Mouse (Mus musculus): ENCODE results near the gene Kbtbd8.

Gene Kbtbd8

GRCm38 (mm10) chr6:95116946-95117345 lies at the start of gene Kbtbd8:
Gene Kbtbd8 (plus strand): TSS chr6:95117240.
- DNase-seq: peak; percentile 6

GRCm38 (mm10) chr6:95069753-95070152 lies 47.3 kb upstream of the Kbtbd8 start:
- no peak for DNase-seq

- no peak for DNase-seq
Observed at GRCm38 (mm10) chr6:95085276-95085675, 31.8 kb upstream of the Kbtbd8 start.

GRCm38 (mm10) chr6:95087154-95087846 lies 29.7 kb upstream of the Kbtbd8 start:
- no peak for DNase-seq

GRCm38 (mm10) chr6:95088075-95088474 lies 29.0 kb upstream of the Kbtbd8 start:
- no peak for DNase-seq

GRCm38 (mm10) chr6:95094695-95095094 lies 22.3 kb upstream of the Kbtbd8 start:
- DNase-seq: no peak

- peak; percentile 92 for DNase-seq
Observed at GRCm38 (mm10) chr6:95098366-95099109, 18.5 kb upstream of the Kbtbd8 start.

- DNase-seq: no peak
Observed at GRCm38 (mm10) chr6:95103706-95104105, 13.3 kb upstream of the Kbtbd8 start.

- DNase-seq: no peak
Observed at GRCm38 (mm10) chr6:95108437-95108836, 8.6 kb upstream of the Kbtbd8 start.

GRCm38 (mm10) chr6:95109691-95110450 lies 7.2 kb upstream of the Kbtbd8 start:
- DNase-seq: no peak

- DNase-seq: no peak
Observed at GRCm38 (mm10) chr6:95112015-95112414, 5.0 kb upstream of the Kbtbd8 start.

GRCm38 (mm10) chr6:95116513-95116912 lies 527 bp upstream of the Kbtbd8 start:
- DNase-seq: no peak

- DNase-seq: peak; percentile 96
Observed at GRCm38 (mm10) chr6:95117614-95118541, 838 bp downstream of the Kbtbd8 start.

- no peak for DNase-seq
Observed at GRCm38 (mm10) chr6:95119389-95119788, 2.3 kb downstream of the Kbtbd8 start.

- DNase-seq: no peak
Observed at GRCm38 (mm10) chr6:95149931-95150534, 33.0 kb downstream of the Kbtbd8 start.

- DNase-seq: no peak
Observed at GRCm38 (mm10) chr6:95150885-95151284, 33.8 kb downstream of the Kbtbd8 start.

GRCm38 (mm10) chr6:95151563-95151962 lies 34.5 kb downstream of the Kbtbd8 start:
- DNase-seq: no peak

GRCm38 (mm10) chr6:95163965-95164364 lies 46.9 kb downstream of the Kbtbd8 start:
- no peak for DNase-seq

GRCm38 (mm10) chr6:95165630-95166029 lies 48.6 kb downstream of the Kbtbd8 start:
- no peak for DNase-seq

- DNase-seq: no peak
Observed at GRCm38 (mm10) chr6:95167668-95168227, 50.7 kb downstream of the Kbtbd8 start.

- DNase-seq: no peak
Observed at GRCm38 (mm10) chr6:95169411-95169810, 52.4 kb downstream of the Kbtbd8 start.
